Mouse (Mus musculus) liver, adult 2 months (tissue): ENCODE measurements at regions not wholly inside any gene's neighbourhood (a gene's known extent, or its start where the extent isn't known, plus 50 kb on each side); places are given as distances from the start of the nearest gene placed in this dataset.

ENCODE experiments used
- DNase-seq: peaks from one replicate; pipeline ENCODE4 v3.0.0-alpha.2; 2011; ENCODE audit warnings: low read depth, low spot score; ENCODE audit errors: extremely low read depth
- H3K27ac ChIP-seq: fragments of 200-500 bp; replicated peaks from 2 replicates; pipeline ENCODE4 v1.5.1; 2012; ENCODE audit warnings: low read depth, mild to moderate bottlenecking, control low read depth, inconsistent platforms, low read length; ENCODE audit not compliant: insufficient read depth
- H3K27me3 ChIP-seq: fragments of 200-500 bp; 2 replicates; pipeline ENCODE4 v1.6.1; 2012; ENCODE audit warnings: mild to moderate bottlenecking, moderate library complexity, low read length, inconsistent platforms; ENCODE audit not compliant: control insufficient read depth, insufficient read depth
- H3K36me3 ChIP-seq: fragments of 200-500 bp; 2 replicates; pipeline ENCODE4 v1.6.1; 2012; ENCODE audit warnings: low read length, inconsistent platforms; ENCODE audit not compliant: control insufficient read depth, insufficient read depth
- H3K4me1 ChIP-seq: fragments of 200-500 bp; 2 replicates; pipeline ENCODE4 v1.6.1; 2011; ENCODE audit warnings: low read length; ENCODE audit not compliant: control insufficient read depth, insufficient read depth
- H3K4me3 ChIP-seq: fragments of 200-500 bp; 2 replicates; pipeline ENCODE4 v1.5.1; 2011; ENCODE audit warnings: low read depth, mild to moderate bottlenecking, control low read depth, low read length, moderate library complexity; ENCODE audit not compliant: insufficient read depth
- H3K79me2 ChIP-seq: fragments of 200-500 bp; 2 replicates; pipeline ENCODE4 v1.6.1; 2012; ENCODE audit warnings: inconsistent platforms, mild to moderate bottlenecking, low read length, moderate library complexity; ENCODE audit not compliant: control insufficient read depth, insufficient read depth
- H3K9ac ChIP-seq: fragments of 200-500 bp; 2 replicates; pipeline ENCODE4 v1.6.1; 2012; ENCODE audit warnings: low read depth, mild to moderate bottlenecking, control low read depth, inconsistent platforms, low read length
- CTCF ChIP-seq: fragments of 200-500 bp; IDR thresholded peaks from 2 replicates; pipeline ENCODE4 v1.5.1; 2011; ENCODE audit warnings: low read depth, low read length, control low read depth
- POLR2A ChIP-seq: fragments of 200-500 bp; IDR thresholded peaks from 2 replicates; pipeline ENCODE4 v1.6.1; 2011; ENCODE audit warnings: low read length, control low read depth; ENCODE audit not compliant: insufficient read depth; ENCODE audit errors: extremely low read depth
- WGBS: fragments of 180-500 bp; shearing (Covaris S2); methylation state at CpG from one replicate; pipeline ENCODE4 v1.1.7; 2018; 5-methylcytosine and 5-hydroxymethylcytosine counted together

DNA sequence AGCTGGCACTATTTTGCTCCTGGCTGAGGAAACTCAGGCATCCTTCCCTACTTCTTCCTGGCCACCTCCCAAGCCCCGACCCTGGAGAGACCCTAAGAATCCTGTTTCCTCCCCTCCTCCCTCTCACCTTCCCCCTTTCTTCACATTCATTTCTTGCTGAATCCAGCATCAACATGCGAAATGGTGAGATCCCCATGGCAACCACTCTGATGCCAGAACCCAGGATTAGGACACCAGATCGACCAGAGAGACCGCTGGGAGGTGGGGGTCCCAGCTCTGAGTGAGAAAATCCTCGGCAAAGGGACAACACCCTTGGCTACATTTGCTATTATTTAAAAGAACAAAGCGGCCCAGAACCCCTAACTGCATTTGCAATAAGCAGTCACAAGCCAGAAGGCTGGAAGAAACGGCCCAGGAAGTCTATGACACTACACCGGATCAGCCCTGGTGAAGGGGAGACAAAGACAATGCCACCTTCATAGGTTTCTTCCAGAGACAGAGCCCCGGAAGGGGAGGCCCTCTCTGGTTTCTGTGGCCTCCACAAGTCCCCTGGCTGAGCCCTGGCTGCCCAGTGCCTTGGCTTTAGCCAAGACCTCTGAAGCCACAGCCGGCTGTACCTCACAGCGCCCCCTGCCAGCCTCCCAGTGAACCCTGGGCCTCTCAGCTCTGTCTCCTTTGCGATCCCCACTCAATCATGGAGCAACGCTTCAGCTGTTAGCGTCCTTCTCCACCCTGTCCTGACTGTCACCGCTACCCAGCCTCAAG, 265.6 kb upstream of the Rpl38 start:
- no peaks in the 10 kb centered on the region for H3K79me2 ChIP-seq
- TF ChIP-seq CTCF = peak; percentile 27; the same call in 1 of the 2 replicates
- TF ChIP-seq POLR2A = no peak
- H3K36me3 ChIP-seq = no peaks in the 10 kb centered on the region
- no peak overlapping the region for H3K9ac ChIP-seq
- DNase-seq = no peak
- H3K27me3 ChIP-seq = no peaks in the 10 kb centered on the region
- WGBS = 58% methylated on average over 15 of the region's 15 CpGs
- H3K4me3 ChIP-seq = no peak overlapping the region
- no peak overlapping the region for H3K27ac ChIP-seq
- no peaks in the 10 kb centered on the region for H3K4me1 ChIP-seq

DNA sequence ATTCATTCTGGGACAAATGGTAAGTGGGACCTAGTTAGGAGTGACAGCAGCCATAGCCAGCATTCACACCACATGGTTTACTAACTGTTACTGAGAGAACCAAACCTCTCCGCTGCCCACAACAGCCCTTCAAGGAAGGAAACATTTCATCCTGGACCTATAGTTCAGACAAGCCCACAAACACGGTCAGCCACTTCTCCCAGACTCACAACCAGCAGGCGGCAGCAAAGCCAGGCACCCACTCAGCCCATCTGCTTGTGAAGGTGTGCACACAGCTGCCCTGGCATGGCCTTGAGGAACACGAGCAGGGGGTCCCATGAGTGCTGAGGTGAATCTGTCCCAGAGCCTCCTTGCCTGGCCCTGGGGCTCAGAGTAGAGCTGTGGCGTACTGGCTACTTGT, 267.6 kb upstream of the Rpl38 start:
- Histone ChIP-seq H3K4me1 (no peaks in the 10 kb centered on the region), H3K36me3 (no peaks in the 10 kb centered on the region), H3K27me3 (no peaks in the 10 kb centered on the region), H3K79me2 (no peaks in the 10 kb centered on the region), H3K4me3 (no peak overlapping the region), H3K9ac (no peak overlapping the region), H3K27ac (no peak overlapping the region)
- no peak for DNase-seq
- TF ChIP-seq CTCF (no peak), POLR2A (no peak)
- 66% methylated on average over 5 of the region's 5 CpGs for whole genome bisulfite sequencing

DNA sequence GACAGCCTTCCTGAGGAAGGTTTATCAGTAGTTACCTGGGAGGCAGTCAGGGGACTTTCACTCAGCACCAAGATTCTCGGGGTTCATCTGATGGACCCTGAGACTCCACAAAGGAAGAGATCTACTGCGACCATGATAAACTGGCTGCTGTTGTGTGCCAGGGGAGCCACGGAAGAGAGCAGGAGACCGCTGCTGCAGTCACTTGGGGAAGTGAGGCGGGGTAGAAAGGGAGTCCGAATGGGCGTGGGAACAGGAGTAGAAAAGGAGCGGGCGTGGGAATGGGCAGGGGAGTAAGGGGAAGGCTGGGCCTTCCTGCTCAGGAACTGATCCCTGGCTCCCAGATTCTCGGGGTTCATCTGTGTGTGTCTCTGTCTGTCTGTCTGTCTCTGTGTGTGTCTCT, 276.2 kb upstream of the Rpl38 start:
- no peaks in the 10 kb centered on the region for H3K36me3 ChIP-seq
- DNase-seq = no peak
- H3K27ac ChIP-seq = no peak overlapping the region
- no peak overlapping the region for H3K4me3 ChIP-seq
- TF ChIP-seq CTCF (no peak), POLR2A (no peak)
- no peaks in the 10 kb centered on the region for H3K4me1 ChIP-seq
- no peaks in the 10 kb centered on the region for H3K79me2 ChIP-seq
- no peak overlapping the region for H3K9ac ChIP-seq
- 69% methylated on average over 10 of the region's 10 CpGs for WGBS
- no peaks in the 10 kb centered on the region for H3K27me3 ChIP-seq

GRCm38 (mm10) chr11:114391553-114391952, 276.8 kb upstream of the Rpl38 start:
- 57% methylated on average over 6 of the region's 6 CpGs for WGBS
- no peak for TF ChIP-seq POLR2A
- TF ChIP-seq CTCF = no peak
- DNase-seq = no peak
- Histone ChIP-seq H3K27ac (no peak overlapping the region), H3K79me2 (no peaks in the 10 kb centered on the region), H3K4me1 (no peaks in the 10 kb centered on the region), H3K4me3 (no peak overlapping the region), H3K9ac (no peak overlapping the region), H3K36me3 (no peaks in the 10 kb centered on the region), H3K27me3 (no peaks in the 10 kb centered on the region)

DNA sequence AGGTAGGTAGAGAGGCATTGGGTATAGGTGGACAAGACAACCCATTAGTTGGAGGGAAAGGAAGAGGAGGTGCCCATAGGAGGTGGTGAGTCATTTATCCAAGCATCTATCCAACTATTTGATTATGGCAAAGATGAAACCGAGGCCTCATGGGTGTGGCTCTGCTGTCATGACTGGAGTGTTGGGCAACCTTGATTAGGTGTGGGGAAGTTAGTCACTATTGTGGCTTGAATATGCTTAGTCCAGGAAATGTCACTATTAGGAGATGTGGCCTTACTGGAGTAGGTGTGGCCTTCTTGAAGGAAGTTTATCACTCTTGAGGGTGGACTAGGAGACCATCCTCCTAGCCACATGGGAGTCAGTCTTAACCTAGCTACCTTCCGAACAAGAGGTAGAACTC, 281.2 kb upstream of the Rpl38 start:
- TF ChIP-seq CTCF (no peak), POLR2A (no peak)
- Histone ChIP-seq H3K36me3 (no peaks in the 10 kb centered on the region), H3K4me3 (no peak overlapping the region), H3K27me3 (no peaks in the 10 kb centered on the region; the same call in 1 of the 2 replicates), H3K27ac (no peak overlapping the region), H3K9ac (no peak overlapping the region), H3K79me2 (no peaks in the 10 kb centered on the region), H3K4me1 (no peaks in the 10 kb centered on the region)
- WGBS = 89% methylated on average over 2 of the region's 2 CpGs
- no peak for DNase-seq

DNA sequence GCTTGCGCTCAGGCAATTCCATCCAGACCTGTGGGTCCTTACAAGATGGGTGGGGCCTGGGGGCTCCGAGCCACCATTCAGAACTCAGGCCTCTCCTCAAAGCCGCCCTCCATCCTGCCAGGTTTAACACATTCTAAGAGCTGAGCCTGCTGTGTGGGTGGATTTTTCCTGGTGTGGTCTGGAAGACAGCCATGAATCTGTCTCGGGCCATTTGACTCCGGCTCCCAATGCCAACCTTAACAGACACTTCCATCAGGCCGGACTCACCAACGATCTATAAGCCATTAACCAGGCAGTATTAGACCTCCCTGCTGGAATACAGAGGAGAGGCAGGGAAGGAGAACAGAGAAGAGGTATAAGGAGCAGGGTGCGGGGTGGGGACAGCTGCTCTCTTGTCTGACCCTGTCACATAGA, 288.9 kb upstream of the Rpl38 start:
- Histone ChIP-seq H3K4me1 (peaks cover 6% of the 10 kb centered on the region; the same call in 1 of the 2 replicates), H3K27ac (no peak overlapping the region), H3K79me2 (no peaks in the 10 kb centered on the region), H3K27me3 (no peaks in the 10 kb centered on the region), H3K4me3 (no peak overlapping the region), H3K9ac (no peak overlapping the region), H3K36me3 (no peaks in the 10 kb centered on the region)
- no peak for DNase-seq
- 56% methylated on average over 8 of the region's 8 CpGs for WGBS
- TF ChIP-seq CTCF (no peak), POLR2A (no peak)
